Mouse (Mus musculus) brain, embryonic 14.5 days (tissue): ENCODE results near the gene Gm20431. TPM values are rescaled to one million over a fixed set of nuclear protein-coding genes. Genes with fewer than 3 reads are reported as not detected.

ENCODE experiments used
- DNase-seq: peaks from one replicate; pipeline ENCODE4 v3.0.0-alpha.2; 2011; ENCODE audit warnings: low read depth
- CTCF ChIP-seq: fragments of 200-500 bp; IDR thresholded peaks from 2 replicates; pipeline ENCODE4 v1.5.1; 2012; ENCODE audit warnings: inconsistent platforms, mild to moderate bottlenecking, moderate library complexity, borderline replicate concordance; ENCODE audit not compliant: insufficient read depth, insufficient read length; ENCODE audit errors: extremely low read depth
- POLR2A ChIP-seq: fragments of 200-500 bp; IDR thresholded peaks from 2 replicates; pipeline ENCODE4 v1.6.1; 2012; ENCODE audit warnings: mild to moderate bottlenecking, inconsistent platforms, borderline replicate concordance; ENCODE audit not compliant: poor library complexity, insufficient read depth, insufficient read length, severe bottlenecking; ENCODE audit errors: extremely low read depth
- polyA plus RNA-seq: library from polyadenylated mRNA; depleted of rRNA; stranded (reverse); fragments of >200 nt; gene quantifications from 2 replicates; pipeline ENCODE4 v1.2.3, GENCODE M21; 2012

Gene Gm20431
- polyA plus RNA-seq, 1 experiment, result 3.5 TPM

- TF ChIP-seq CTCF, result no peak
- TF ChIP-seq POLR2A, result no peak
- DNase-seq, result no peak
These were observed 28.4 kb downstream of the Gm20431 start for GRCm38 (mm10) chr2:167632731-167633536.

- TF ChIP-seq CTCF (no peak), POLR2A (peak; percentile 69; the same call in 1 of the 2 replicates)
- DNase-seq, result peak; percentile 99
These were observed 29.5 kb downstream of the Gm20431 start, which contains the start of gene Ube2v1 for GRCm38 (mm10) chr2:167631591-167632448. TSS of gene Ube2v1 (minus strand) at chr2:167632095.

- TF ChIP-seq CTCF (no peak), POLR2A (no peak)
- no peak for DNase-seq
These were observed 30.1 kb downstream of the Gm20431 start for GRCm38 (mm10) chr2:167631181-167631590.

- no peak for TF ChIP-seq POLR2A
- TF ChIP-seq CTCF, result no peak
- DNase-seq, result no peak
These were observed 30.9 kb downstream of the Gm20431 start for GRCm38 (mm10) chr2:167630421-167630820.

- TF ChIP-seq CTCF (no peak), POLR2A (no peak)
- DNase-seq, result no peak
These were observed 31.6 kb downstream of the Gm20431 start for GRCm38 (mm10) chr2:167629665-167630209.

GRCm38 (mm10) chr2:167628872-167629271, 32.4 kb downstream of the Gm20431 start:
- DNase-seq, result peak; percentile 50

GRCm38 (mm10) chr2:167627019-167627418, 34.3 kb downstream of the Gm20431 start:
- no peak for DNase-seq
- no peak for TF ChIP-seq POLR2A
- no peak for TF ChIP-seq CTCF

More at GRCm38 (mm10) chr2:167628872-167629271, 32.4 kb downstream of the Gm20431 start:
- TF ChIP-seq CTCF (no peak), POLR2A (no peak)

GRCm38 (mm10) chr2:167625670-167626069, 35.6 kb downstream of the Gm20431 start:
- DNase-seq, result no peak
- TF ChIP-seq POLR2A, result no peak

- DNase-seq, result peak; percentile 35
- TF ChIP-seq CTCF (no peak), POLR2A (no peak)
These were observed 36.8 kb downstream of the Gm20431 start for GRCm38 (mm10) chr2:167624368-167625075.

- no peak for DNase-seq
- no peak for TF ChIP-seq POLR2A
- no peak for TF ChIP-seq CTCF
These were observed 38.3 kb downstream of the Gm20431 start for GRCm38 (mm10) chr2:167622965-167623364.

- no peak for TF ChIP-seq CTCF
- no peak for TF ChIP-seq POLR2A
- DNase-seq, result no peak
These were observed 38.9 kb downstream of the Gm20431 start for GRCm38 (mm10) chr2:167622352-167622751.
